In the genomic region with DNA sequence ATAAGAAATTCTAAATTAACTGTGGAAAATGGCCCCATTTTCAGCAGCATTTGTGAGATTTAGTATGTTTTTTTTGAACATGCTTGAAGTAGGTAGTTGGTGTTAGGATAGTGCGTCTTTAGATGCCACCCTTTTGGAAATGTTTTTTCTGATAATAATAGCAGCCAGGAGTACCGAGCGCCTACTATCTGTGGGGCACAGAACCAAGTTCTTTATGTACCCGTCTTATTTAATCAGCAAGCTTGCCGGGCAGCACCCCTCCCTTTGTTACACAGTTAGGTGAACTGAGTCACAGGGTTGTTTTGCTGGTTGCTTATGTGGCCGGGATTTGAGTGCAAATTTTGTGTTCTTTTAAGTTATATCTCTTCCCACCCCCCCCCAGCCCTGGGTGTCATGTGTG, we compare ENCODE assay signal across 9 mouse cellular contexts. TPM values are rescaled to one million over a fixed set of nuclear protein-coding genes. Genes with fewer than 3 reads are reported as not detected.
DNase-seq lines count a peak whose midpoint lies in the region; ATAC-seq and TF ChIP-seq lines count a peak whose summit lies in the region.
"Had no signal": no experiment of that assay in that cellular context is flagged by ENCODE, and none has a peak within 500 bp of the region (broad histone marks: within the 10 kb centered on the region; RNA-seq: fewer than 3 reads in every experiment).

No protein-coding gene starts in this region.

- no peak for ATAC-seq in heart, postnatal 0 days (ENCODE audit: insufficient read depth, low read depth)
- ATAC-seq in hindbrain, postnatal 0 days = no peak
- no peak for ATAC-seq in midbrain, embryonic 15.5 days (replicated peaks)

- whole genome bisulfite sequencing in heart, postnatal 0 days = 24% methylated on average over 6 of the region's 6 CpGs
- WGBS in hindbrain, postnatal 0 days = 65% methylated on average over 6 of the region's 6 CpGs
- 72% methylated on average over 6 of the region's 6 CpGs for WGBS in midbrain, embryonic 15.5 days

- no peaks in the 10 kb centered on the region for H3K9me3 ChIP-seq in heart, postnatal 0 days (replicated peaks; ENCODE audit: control insufficient read depth, low read length)
- H3K9me3 ChIP-seq in hindbrain, postnatal 0 days (ENCODE audit: low read length) = no peaks in the 10 kb centered on the region
- H3K9me3 ChIP-seq in midbrain, embryonic 15.5 days = no peaks in the 10 kb centered on the region

- H3K4me2 ChIP-seq in heart, postnatal 0 days (ENCODE audit: low read depth, low read length) = peak overlapping the region; percentile 80
- H3K4me2 ChIP-seq in hindbrain, postnatal 0 days (ENCODE audit: low read depth, low read length) = peak overlapping the region; percentile 71
- peak overlapping the region; percentile 84 for H3K4me2 ChIP-seq in midbrain, embryonic 15.5 days

- no peak for TF ChIP-seq CTCF in heart, postnatal 0 days (IDR thresholded peaks at IDR 0.05; ENCODE audit: low read depth)
- no peak for TF ChIP-seq CTCF in hindbrain, postnatal 0 days (IDR thresholded peaks at IDR 0.05; ENCODE audit: low read depth)

- no peak for DNase-seq in heart, postnatal 0 days (ENCODE audit: low spot score)
- no peak for DNase-seq in heart, postnatal 25 days (ENCODE audit: low spot score)
- DNase-seq in c-Kit-positive CD71-positive TER-119-negative erythroid progenitor cells, embryonic 14.5 days (ENCODE audit: low read depth) = peak; percentile 71
- no peak for DNase-seq in hindbrain, postnatal 0 days (ENCODE audit: low spot score)
- DNase-seq in gastrocnemius, adult 18-20 months (ENCODE audit: low spot score) = no peak
- DNase-seq in thymus, postnatal 25 days = no peak
- DNase-seq in adrenal gland, postnatal 4 days (ENCODE audit: low spot score in 2 of 2) = no peak

- peaks cover 47% of the 10 kb centered on the region for H3K36me3 ChIP-seq in heart, postnatal 0 days (replicated peaks; ENCODE audit: control insufficient read depth, insufficient read depth, low read length)
- H3K36me3 ChIP-seq in hindbrain, postnatal 0 days (ENCODE audit: insufficient read depth, low read length) = peaks cover 12% of the 10 kb centered on the region; the same call in 1 of the 2 replicates
- H3K36me3 ChIP-seq in midbrain, embryonic 15.5 days (replicated peaks) = peaks cover 24% of the 10 kb centered on the region

- H3K4me3 ChIP-seq in heart, postnatal 0 days (ENCODE audit: low read depth, low read length) = peak overlapping the region; percentile 92
- peak overlapping the region; percentile 85 for H3K4me3 ChIP-seq in hindbrain, postnatal 0 days (ENCODE audit: low read length)
- H3K4me3 ChIP-seq in midbrain, embryonic 15.5 days = peak overlapping the region; percentile 93

- TF ChIP-seq EP300 in heart, postnatal 0 days (IDR thresholded peaks at IDR 0.05; ENCODE audit: low read depth) = no peak

- peak overlapping the region; percentile 97 for H3K27ac ChIP-seq in heart, postnatal 0 days (ENCODE audit: low read depth)
- no peak overlapping the region; the same call in 1 of the 2 replicates for H3K27ac ChIP-seq in hindbrain, postnatal 0 days
- H3K27ac ChIP-seq in midbrain, embryonic 15.5 days = no peak overlapping the region

- intact Hi-C loops in heart, postnatal 25 days (cut with DNase I) = loop anchor here (5.0 kb wide), 1 partner anchor 41 kb away; no protein-coding TSS in a partner anchor

- H3K27me3 ChIP-seq in heart, postnatal 0 days (ENCODE audit: control insufficient read depth, insufficient read depth, low read length) = no peaks in the 10 kb centered on the region
- H3K27me3 ChIP-seq in hindbrain, postnatal 0 days (ENCODE audit: insufficient read depth, low read length) = no peaks in the 10 kb centered on the region
- no peaks in the 10 kb centered on the region for H3K27me3 ChIP-seq in midbrain, embryonic 15.5 days (replicated peaks)

- H3K4me1 ChIP-seq in heart, postnatal 0 days (ENCODE audit: control insufficient read depth, insufficient read depth) = peaks cover 16% of the 10 kb centered on the region
- H3K4me1 ChIP-seq in hindbrain, postnatal 0 days (ENCODE audit: insufficient read depth, low read length) = peaks cover 11% of the 10 kb centered on the region
- H3K4me1 ChIP-seq in midbrain, embryonic 15.5 days = peaks cover 30% of the 10 kb centered on the region

- H3K9ac ChIP-seq in heart, postnatal 0 days (replicated peaks; ENCODE audit: low read depth, low read length) = peak overlapping the region; percentile 95
- H3K9ac ChIP-seq in hindbrain, postnatal 0 days (replicated peaks; ENCODE audit: low read length) = peak overlapping the region; percentile 94; the same call in 1 of the 2 replicates
- peak overlapping the region; percentile 95; the same call in 1 of the 2 replicates for H3K9ac ChIP-seq in midbrain, embryonic 15.5 days

RNA-seq across cellular contexts. Expression of a gene that starts 1.2 kb away (rescaled TPM):
- total RNA-seq in heart, postnatal 0 days (2014; rRNA removed; ENCODE audit: low replicate concordance) = 208 and 236 TPM in 2 replicates
- 53.0 and 56.4 TPM in 2 replicates for polyA plus RNA-seq in heart, postnatal 0 days (2015; fragmentation: Nextera tagmentation; extraction: Ambion mirVana)
- 100 to 1,000 TPM; 178 to 187 TPM for total RNA-seq in heart, postnatal 25 days (2021)
- total RNA-seq in hindbrain, postnatal 0 days (2014; rRNA removed) = 433 and 507 TPM in 2 replicates
- 107 and 111 TPM in 2 replicates for polyA plus RNA-seq in hindbrain, postnatal 0 days (2015; fragmentation: Nextera tagmentation; extraction: Ambion mirVana)
- 119 and 124 TPM in 2 replicates for polyA plus RNA-seq in midbrain, embryonic 15.5 days (2015; fragmentation: Nextera tagmentation; extraction: Ambion mirVana)
- 100 to 1,000 TPM; 161 to 183 TPM for total RNA-seq in gastrocnemius, adult 18-20 months (2021)
- 100 to 1,000 TPM; 166 to 167 TPM for total RNA-seq in adrenal gland, postnatal 4 days (2021)

RNA-seq across cellular contexts. Expression of a gene that starts 19.3 kb away (rescaled TPM):
- total RNA-seq in heart, postnatal 0 days (2014; rRNA removed; ENCODE audit: low replicate concordance) = 95.2 and 99.1 TPM in 2 replicates
- polyA plus RNA-seq in heart, postnatal 0 days (2015; fragmentation: Nextera tagmentation; extraction: Ambion mirVana) = 38.0 and 39.3 TPM in 2 replicates
- 10 to 100 TPM; 66.9 to 71.1 TPM for total RNA-seq in heart, postnatal 25 days (2021)
- 146 and 153 TPM in 2 replicates for total RNA-seq in hindbrain, postnatal 0 days (2014; rRNA removed)
- polyA plus RNA-seq in hindbrain, postnatal 0 days (2015; fragmentation: Nextera tagmentation; extraction: Ambion mirVana) = 85.7 and 86.9 TPM in 2 replicates
- 103 and 107 TPM in 2 replicates for polyA plus RNA-seq in midbrain, embryonic 15.5 days (2015; fragmentation: Nextera tagmentation; extraction: Ambion mirVana)
- total RNA-seq in gastrocnemius, adult 18-20 months (2021) = 10 to 100 TPM; 39.0 to 49.6 TPM
- total RNA-seq in adrenal gland, postnatal 4 days (2021) = 100 to 1,000 TPM; 207 to 230 TPM

RNA-seq across cellular contexts. Expression of a gene that starts 29.9 kb away (rescaled TPM):
- 15.0 TPM in 1 of 2 replicates, not detected in the other for total RNA-seq in heart, postnatal 0 days (2014; rRNA removed; ENCODE audit: low replicate concordance)
- polyA plus RNA-seq in heart, postnatal 0 days (2015; fragmentation: Nextera tagmentation; extraction: Ambion mirVana) = 14.7 and 16.6 TPM in 2 replicates
- total RNA-seq in heart, postnatal 25 days (2021) = 1 to 10 TPM; 5.6 to 5.8 TPM
- total RNA-seq in hindbrain, postnatal 0 days (2014; rRNA removed) = 69.6 and 90.7 TPM in 2 replicates
- polyA plus RNA-seq in hindbrain, postnatal 0 days (2015; fragmentation: Nextera tagmentation; extraction: Ambion mirVana) = 117 and 128 TPM in 2 replicates
- polyA plus RNA-seq in midbrain, embryonic 15.5 days (2015; fragmentation: Nextera tagmentation; extraction: Ambion mirVana) = 106 and 110 TPM in 2 replicates
- 1 to 10 TPM; 2.4 to 3.7 TPM for total RNA-seq in gastrocnemius, adult 18-20 months (2021)
- 10 to 100 TPM; 19.9 to 23.6 TPM for total RNA-seq in adrenal gland, postnatal 4 days (2021)

RNA-seq across cellular contexts. Expression of a gene that starts 35.5 kb away (rescaled TPM):
- not detected in 2 replicates for total RNA-seq in heart, postnatal 0 days (2014; rRNA removed; ENCODE audit: low replicate concordance)
- polyA plus RNA-seq in heart, postnatal 0 days (2015; fragmentation: Nextera tagmentation; extraction: Ambion mirVana) = not detected in 2 replicates
- not detected for total RNA-seq in heart, postnatal 25 days (2021)
- total RNA-seq in hindbrain, postnatal 0 days (2014; rRNA removed) = not detected in 2 replicates
- 0.16 TPM in 1 of 2 replicates, not detected in the other for polyA plus RNA-seq in hindbrain, postnatal 0 days (2015; fragmentation: Nextera tagmentation; extraction: Ambion mirVana)
- 0.14 TPM in 1 of 2 replicates, not detected in the other for polyA plus RNA-seq in midbrain, embryonic 15.5 days (2015; fragmentation: Nextera tagmentation; extraction: Ambion mirVana)
- total RNA-seq in gastrocnemius, adult 18-20 months (2021) = not detected
- not detected for total RNA-seq in adrenal gland, postnatal 4 days (2021)
- total RNA-seq: layer of hippocampus, adult 18-20 months had no signal

RNA-seq across cellular contexts. Expression of a gene that starts 43.0 kb away (rescaled TPM):
- total RNA-seq in heart, postnatal 0 days (2014; rRNA removed; ENCODE audit: low replicate concordance) = 7.2 and 8.3 TPM in 2 replicates
- polyA plus RNA-seq in heart, postnatal 0 days (2015; fragmentation: Nextera tagmentation; extraction: Ambion mirVana) = 8.0 and 8.2 TPM in 2 replicates
- total RNA-seq in heart, postnatal 25 days (2021) = 1 to 10 TPM; 5.3 to 6.1 TPM
- 6.0 and 6.8 TPM in 2 replicates for total RNA-seq in hindbrain, postnatal 0 days (2014; rRNA removed)
- 4.5 and 5.6 TPM in 2 replicates for polyA plus RNA-seq in hindbrain, postnatal 0 days (2015; fragmentation: Nextera tagmentation; extraction: Ambion mirVana)
- polyA plus RNA-seq in midbrain, embryonic 15.5 days (2015; fragmentation: Nextera tagmentation; extraction: Ambion mirVana) = 12.3 and 13.5 TPM in 2 replicates
- total RNA-seq in gastrocnemius, adult 18-20 months (2021) = 1 to 10 TPM; 2.7 to 2.8 TPM
- 1 to 10 TPM; 7.0 to 7.1 TPM for total RNA-seq in adrenal gland, postnatal 4 days (2021)
